Mouse (Mus musculus): ENCODE measurements around the gene Cflar. TPM values are rescaled to one million over a fixed set of nuclear protein-coding genes. Genes with fewer than 3 reads are reported as not detected.

Cflar gene
- polyA plus RNA-seq, 1 experiment = 15.4 TPM

- H3K27me3 ChIP-seq (ENCODE audit: control insufficient read depth, insufficient read depth, low read length) = no peaks in the 10 kb centered on the region
- TF ChIP-seq CTCF (IDR thresholded peaks at IDR 0.05; ENCODE audit: borderline replicate concordance, insufficient read depth, low read depth, low read length) (no peak), POLR2A (IDR thresholded peaks at IDR 0.05; ENCODE audit: borderline replicate concordance, insufficient read depth, low read length) (no peak)
These were observed 57.8 kb downstream of the Cflar start for GRCm38 (mm10) chr1:58769136-58769535.

GRCm38 (mm10) chr1:58769701-58770100, 58.4 kb downstream of the Cflar start:
- no peak overlapping the region for H3K4me3 ChIP-seq (replicated peaks; ENCODE audit: insufficient read depth, low read depth, low read length)
- TF ChIP-seq CTCF (IDR thresholded peaks at IDR 0.05; ENCODE audit: borderline replicate concordance, insufficient read depth, low read depth, low read length) = no peak
- no peak for TF ChIP-seq POLR2A (IDR thresholded peaks at IDR 0.05; ENCODE audit: borderline replicate concordance, insufficient read depth, low read length)
- H3K27ac ChIP-seq (ENCODE audit: insufficient read depth, low read length) = no peak overlapping the region
- DNase-seq = no peak
- H3K4me1 ChIP-seq (ENCODE audit: control insufficient read depth, insufficient read depth, low read length) = no peaks in the 10 kb centered on the region
- no peaks in the 10 kb centered on the region for H3K27me3 ChIP-seq (ENCODE audit: control insufficient read depth, insufficient read depth, low read length)
- 57% methylated on average over 9 of the region's 9 CpGs for WGBS

More at GRCm38 (mm10) chr1:58769136-58769535, 57.8 kb downstream of the Cflar start:
- Histone ChIP-seq H3K4me1 (ENCODE audit: control insufficient read depth, insufficient read depth, low read length) (no peaks in the 10 kb centered on the region), H3K4me3 (replicated peaks; ENCODE audit: insufficient read depth, low read depth, low read length) (no peak overlapping the region), H3K27ac (ENCODE audit: insufficient read depth, low read length) (no peak overlapping the region)
- no peak for DNase-seq

GRCm38 (mm10) chr1:58770111-58770720, 58.9 kb downstream of the Cflar start:
- H3K27me3 ChIP-seq (ENCODE audit: control insufficient read depth, insufficient read depth, low read length) = no peaks in the 10 kb centered on the region
- no peak overlapping the region for H3K27ac ChIP-seq (ENCODE audit: insufficient read depth, low read length)
- no peak overlapping the region for H3K4me3 ChIP-seq (replicated peaks; ENCODE audit: insufficient read depth, low read depth, low read length)
- peak in 1 of 2 experiments; percentile 50 for DNase-seq
- TF ChIP-seq POLR2A (IDR thresholded peaks at IDR 0.05; ENCODE audit: borderline replicate concordance, insufficient read depth, low read length) = no peak
- peak; percentile 31; the same call in 1 of the 2 replicates for TF ChIP-seq CTCF (IDR thresholded peaks at IDR 0.05; ENCODE audit: borderline replicate concordance, insufficient read depth, low read depth, low read length)
- H3K4me1 ChIP-seq (ENCODE audit: control insufficient read depth, insufficient read depth, low read length) = no peaks in the 10 kb centered on the region
- WGBS = 27% methylated on average over 7 of the region's 7 CpGs

- Histone ChIP-seq H3K27ac (ENCODE audit: insufficient read depth, low read length) (no peak overlapping the region), H3K4me3 (replicated peaks; ENCODE audit: insufficient read depth, low read depth, low read length) (no peak overlapping the region), H3K27me3 (ENCODE audit: control insufficient read depth, insufficient read depth, low read length) (no peaks in the 10 kb centered on the region), H3K4me1 (ENCODE audit: control insufficient read depth, insufficient read depth, low read length) (no peaks in the 10 kb centered on the region)
- DNase-seq = no peak
- no peak for TF ChIP-seq POLR2A (IDR thresholded peaks at IDR 0.05; ENCODE audit: borderline replicate concordance, insufficient read depth, low read length)
- TF ChIP-seq CTCF (IDR thresholded peaks at IDR 0.05; ENCODE audit: borderline replicate concordance, insufficient read depth, low read depth, low read length) = no peak
- WGBS = 75% methylated on average over 3 of the region's 3 CpGs
These were observed 60.8 kb downstream of the Cflar start for GRCm38 (mm10) chr1:58772084-58772483.

- TF ChIP-seq CTCF (IDR thresholded peaks at IDR 0.05; ENCODE audit: borderline replicate concordance, insufficient read depth, low read depth, low read length) = no peak
- TF ChIP-seq POLR2A (IDR thresholded peaks at IDR 0.05; ENCODE audit: borderline replicate concordance, insufficient read depth, low read length) = no peak
- no peak for DNase-seq
- no peaks in the 10 kb centered on the region for H3K27me3 ChIP-seq (ENCODE audit: control insufficient read depth, insufficient read depth, low read length)
- no peak overlapping the region for H3K4me3 ChIP-seq (replicated peaks; ENCODE audit: insufficient read depth, low read depth, low read length)
- H3K4me1 ChIP-seq (ENCODE audit: control insufficient read depth, insufficient read depth, low read length) = no peaks in the 10 kb centered on the region
- no peak overlapping the region for H3K27ac ChIP-seq (ENCODE audit: insufficient read depth, low read length)
These were observed 62.0 kb downstream of the Cflar start for GRCm38 (mm10) chr1:58773280-58773679.

GRCm38 (mm10) chr1:58773905-58774304, 62.6 kb downstream of the Cflar start:
- no peak overlapping the region for H3K27ac ChIP-seq (ENCODE audit: insufficient read depth, low read length)
- 44% methylated on average over 2 of the region's 2 CpGs for WGBS
- H3K4me1 ChIP-seq (ENCODE audit: control insufficient read depth, insufficient read depth, low read length) = no peaks in the 10 kb centered on the region
- no peak overlapping the region for H3K4me3 ChIP-seq (replicated peaks; ENCODE audit: insufficient read depth, low read depth, low read length)
- no peak for TF ChIP-seq POLR2A (IDR thresholded peaks at IDR 0.05; ENCODE audit: borderline replicate concordance, insufficient read depth, low read length)
- H3K27me3 ChIP-seq (ENCODE audit: control insufficient read depth, insufficient read depth, low read length) = no peaks in the 10 kb centered on the region
- no peak for DNase-seq

GRCm38 (mm10) chr1:58775361-58775760, 64.1 kb downstream of the Cflar start:
- Histone ChIP-seq H3K4me1 (ENCODE audit: control insufficient read depth, insufficient read depth, low read length) (no peaks in the 10 kb centered on the region), H3K27ac (ENCODE audit: insufficient read depth, low read length) (no peak overlapping the region), H3K4me3 (replicated peaks; ENCODE audit: insufficient read depth, low read depth, low read length) (no peak overlapping the region), H3K27me3 (ENCODE audit: control insufficient read depth, insufficient read depth, low read length) (no peaks in the 10 kb centered on the region)
- WGBS = 97% methylated on average over 5 of the region's 5 CpGs
- DNase-seq = no peak
- TF ChIP-seq CTCF (IDR thresholded peaks at IDR 0.05; ENCODE audit: borderline replicate concordance, insufficient read depth, low read depth, low read length) = no peak
- TF ChIP-seq POLR2A (IDR thresholded peaks at IDR 0.05; ENCODE audit: borderline replicate concordance, insufficient read depth, low read length) = no peak

GRCm38 (mm10) chr1:58777583-58777982, 66.3 kb downstream of the Cflar start:
- no peaks in the 10 kb centered on the region for H3K4me1 ChIP-seq (ENCODE audit: control insufficient read depth, insufficient read depth, low read length)
- H3K27ac ChIP-seq (ENCODE audit: insufficient read depth, low read length) = no peak overlapping the region
- 97% methylated on average over 1 of the region's 1 CpGs for WGBS
- H3K4me3 ChIP-seq (replicated peaks; ENCODE audit: insufficient read depth, low read depth, low read length) = no peak overlapping the region
- TF ChIP-seq POLR2A (IDR thresholded peaks at IDR 0.05; ENCODE audit: borderline replicate concordance, insufficient read depth, low read length) = no peak
- no peak for TF ChIP-seq CTCF (IDR thresholded peaks at IDR 0.05; ENCODE audit: borderline replicate concordance, insufficient read depth, low read depth, low read length)
- H3K27me3 ChIP-seq (ENCODE audit: control insufficient read depth, insufficient read depth, low read length) = no peaks in the 10 kb centered on the region
- no peak for DNase-seq

All from cerebellum, adult 2 months (tissue).